Mouse (Mus musculus) limb, embryonic 14.5 days (tissue): Measurements from ENCODE around the gene Ipo11. TPM values are rescaled to one million over a fixed set of nuclear protein-coding genes. Genes with fewer than 3 reads are reported as not detected.

Source experiments
- ATAC-seq: fragments of 200-750 bp; cut with Nextera tagmentation; 2 replicates; pipeline ENCODE4 v1.8.0; 2017; ENCODE audit warnings: low read depth, moderate number of reproducible peaks, moderate TSS enrichment; ENCODE audit not compliant: low FRiP score
- DNase-seq: peaks from one replicate; pipeline ENCODE4 v3.0.0-alpha.2; 2015; ENCODE audit warnings: low spot score
- H3K27ac ChIP-seq: fragments of 300-500 bp; sonication (generic); replicated peaks from 2 replicates; pipeline ENCODE4 v1.5.1; 2014; ENCODE audit warnings: low read depth, mild to moderate bottlenecking, low read length, moderate library complexity, mixed read lengths
- H3K27me3 ChIP-seq: fragments of 300-500 bp; sonication (generic); 2 replicates; pipeline ENCODE4 v1.6.1; 2014; ENCODE audit warnings: low read length, mixed read lengths; ENCODE audit not compliant: control insufficient read depth, insufficient read depth
- H3K36me3 ChIP-seq: fragments of 300-500 bp; sonication (generic); 2 replicates; pipeline ENCODE4 v1.6.1; 2014; ENCODE audit warnings: mild to moderate bottlenecking, low read length, moderate library complexity, mixed read lengths; ENCODE audit not compliant: control insufficient read depth, insufficient read depth
- H3K4me1 ChIP-seq: fragments of 300-500 bp; sonication (generic); 2 replicates; pipeline ENCODE4 v1.6.1; 2014; ENCODE audit warnings: antibody characterized with exemption, low read length, mixed read lengths; ENCODE audit not compliant: control insufficient read depth, insufficient read depth
- H3K4me2 ChIP-seq: fragments of 300-500 bp; sonication (generic); replicated peaks from 2 replicates; pipeline ENCODE4 v1.6.1; 2014; ENCODE audit warnings: low read depth, mild to moderate bottlenecking, low read length, moderate library complexity; ENCODE audit not compliant: severe bottlenecking
- H3K4me3 ChIP-seq: fragments of 300-500 bp; sonication (generic); replicated peaks from 2 replicates; pipeline ENCODE4 v1.5.1; 2014; ENCODE audit warnings: low read length
- H3K9ac ChIP-seq: fragments of 300-500 bp; sonication (generic); 2 replicates; pipeline ENCODE4 v1.6.1; 2014; ENCODE audit warnings: mild to moderate bottlenecking, low read depth, low read length, moderate library complexity; ENCODE audit not compliant: severe bottlenecking
- H3K9me3 ChIP-seq: fragments of 300-500 bp; sonication (generic); 2 replicates; pipeline ENCODE4 v1.6.1; 2016; ENCODE audit warnings: low read length; ENCODE audit not compliant: control insufficient read depth
- POLR2A ChIP-seq: fragments of 200-500 bp; IDR thresholded peaks from 2 replicates; pipeline ENCODE4 v1.8.0; 2012; ENCODE audit warnings: inconsistent platforms, mild to moderate bottlenecking, moderate library complexity, borderline replicate concordance; ENCODE audit not compliant: insufficient read depth, insufficient read length; ENCODE audit errors: extremely low read depth
- WGBS: fragments of 180-500 bp; shearing (Covaris S2); extraction: QIAGEN DNeasy Blood & Tissue Kit; methylation state at CpG from one replicate; pipeline ENCODE4 v1.1.7; 2014; 5-methylcytosine and 5-hydroxymethylcytosine counted together
- polyA plus RNA-seq, 2 experiments: library from polyadenylated mRNA; depleted of rRNA in 1 of 2; stranded (reverse) in 1 of 2; unstranded in 1 of 2; fragments of >200 nt; fragmentation: Nextera tagmentation in 1 of 2; extraction: Ambion mirVana in 1 of 2; gene quantifications; 2 replicates each; pipeline versions ENCODE4 v1.2.1 to v1.2.3; 2012 to 2014

The Ipo11 gene
- polyA plus RNA-seq, 2 experiments = 32.3 to 46.3 TPM

- Histone ChIP-seq H3K4me1 (no peaks in the 10 kb centered on the region), H3K27me3 (no peaks in the 10 kb centered on the region), H3K27ac (no peak overlapping the region), H3K4me2 (no peak overlapping the region), H3K4me3 (no peak overlapping the region), H3K9me3 (no peaks in the 10 kb centered on the region), H3K9ac (no peak overlapping the region), H3K36me3 (peaks cover 45% of the 10 kb centered on the region)
- no peak for DNase-seq
- ATAC-seq = no peak
- 71% methylated on average over 3 of the region's 3 CpGs for WGBS
- TF ChIP-seq POLR2A = no peak
Observed at GRCm38 (mm10) chr13:106904637-106905036, 32.1 kb downstream of the Ipo11 start.

- 91% methylated on average over 2 of the region's 2 CpGs for WGBS
- no peak for TF ChIP-seq POLR2A
- no peak for DNase-seq
Observed at GRCm38 (mm10) chr13:106894284-106894683, 42.5 kb downstream of the Ipo11 start.

DNA sequence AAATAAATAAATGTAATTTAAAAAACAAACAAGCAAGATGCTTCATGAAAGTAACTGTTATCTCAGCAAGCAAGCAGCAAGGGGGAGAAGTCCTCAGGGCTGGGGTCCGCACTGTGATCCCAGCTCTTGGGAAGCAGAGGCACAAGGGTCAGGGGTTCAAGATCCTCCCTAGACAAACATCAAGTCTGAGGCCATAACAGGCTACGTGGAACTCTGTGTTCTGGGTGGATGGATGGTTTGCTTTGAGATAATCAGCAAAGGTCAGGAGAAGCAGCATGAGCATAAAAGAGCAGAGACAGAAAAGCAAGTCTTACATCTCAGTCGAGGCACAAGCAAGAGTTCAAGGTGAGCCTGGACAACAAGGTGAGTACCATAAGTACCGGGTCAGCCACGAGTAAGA lies 43.1 kb downstream of the Ipo11 start:
- DNase-seq (no peak), ATAC-seq (no peak)
- H3K27ac ChIP-seq = no peak overlapping the region
- TF ChIP-seq POLR2A = no peak
- H3K4me2 ChIP-seq = no peak overlapping the region
- no peak overlapping the region for H3K9ac ChIP-seq
- H3K9me3 ChIP-seq = no peaks in the 10 kb centered on the region
- peaks cover 38% of the 10 kb centered on the region for H3K36me3 ChIP-seq
- no peaks in the 10 kb centered on the region for H3K4me1 ChIP-seq
- no peaks in the 10 kb centered on the region for H3K27me3 ChIP-seq
- no peak overlapping the region for H3K4me3 ChIP-seq
- 91% methylated on average over 5 of the region's 5 CpGs for WGBS

More at GRCm38 (mm10) chr13:106894284-106894683, 42.5 kb downstream of the Ipo11 start:
- Histone ChIP-seq H3K4me2 (no peak overlapping the region), H3K27ac (no peak overlapping the region), H3K27me3 (no peaks in the 10 kb centered on the region), H3K4me1 (no peaks in the 10 kb centered on the region), H3K9me3 (no peaks in the 10 kb centered on the region), H3K4me3 (no peak overlapping the region), H3K9ac (no peak overlapping the region), H3K36me3 (peaks cover 35% of the 10 kb centered on the region)
- ATAC-seq = no peak

- H3K9ac ChIP-seq = no peak overlapping the region
- H3K4me1 ChIP-seq = no peaks in the 10 kb centered on the region
- no peak overlapping the region for H3K4me2 ChIP-seq
- H3K4me3 ChIP-seq = no peak overlapping the region
- H3K27me3 ChIP-seq = no peaks in the 10 kb centered on the region
- 89% methylated on average over 9 of the region's 9 CpGs for WGBS
- no peak for DNase-seq
- H3K9me3 ChIP-seq = no peaks in the 10 kb centered on the region
- no peak for TF ChIP-seq POLR2A
- peaks cover 38% of the 10 kb centered on the region for H3K36me3 ChIP-seq
- ATAC-seq = no peak
- no peak overlapping the region for H3K27ac ChIP-seq
Observed at GRCm38 (mm10) chr13:106893196-106893595, 43.6 kb downstream of the Ipo11 start.

DNA sequence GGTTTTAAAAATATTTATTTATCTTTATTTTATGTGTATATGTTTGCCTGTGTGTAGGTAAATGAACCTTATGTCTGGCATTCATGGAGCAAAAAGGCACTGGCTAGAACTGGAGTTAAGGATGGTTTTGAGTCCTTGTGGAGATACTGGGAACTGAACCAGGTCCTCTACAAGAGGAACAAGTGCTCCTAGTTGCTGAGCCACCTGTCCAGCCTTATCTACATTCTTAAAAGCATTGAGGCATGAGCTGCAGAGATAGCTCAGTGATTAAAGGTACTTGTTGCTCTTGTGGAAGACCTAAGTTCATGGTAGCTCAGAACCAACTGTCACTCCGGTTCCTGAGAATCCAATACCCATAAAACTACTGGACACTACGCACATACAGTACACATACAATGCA lies 49.4 kb downstream of the Ipo11 start:
- 99% methylated on average over 2 of the region's 2 CpGs for WGBS
- DNase-seq (no peak), ATAC-seq (no peak)
- no peak overlapping the region for H3K9ac ChIP-seq
- H3K9me3 ChIP-seq = no peaks in the 10 kb centered on the region
- TF ChIP-seq POLR2A = no peak
- no peak overlapping the region for H3K4me2 ChIP-seq
- H3K27me3 ChIP-seq = no peaks in the 10 kb centered on the region
- H3K4me1 ChIP-seq = no peaks in the 10 kb centered on the region
- peaks cover 25% of the 10 kb centered on the region for H3K36me3 ChIP-seq
- no peak overlapping the region for H3K27ac ChIP-seq
- H3K4me3 ChIP-seq = no peak overlapping the region

GRCm38 (mm10) chr13:106884249-106884648 lies 52.5 kb downstream of the Ipo11 start:
- Histone ChIP-seq H3K9ac (no peak overlapping the region), H3K4me3 (no peak overlapping the region), H3K36me3 (peaks cover 18% of the 10 kb centered on the region), H3K9me3 (no peaks in the 10 kb centered on the region), H3K27ac (no peak overlapping the region), H3K4me1 (no peaks in the 10 kb centered on the region), H3K4me2 (no peak overlapping the region), H3K27me3 (no peaks in the 10 kb centered on the region)
- WGBS = 92% methylated on average over 4 of the region's 4 CpGs
- ATAC-seq (no peak), DNase-seq (no peak)
- no peak for TF ChIP-seq POLR2A
